Mouse (Mus musculus): ENCODE results near the gene Hydin.
"Not testable (repeated sequence)": the region's sequence is repeated elsewhere in the genome, so short reads cannot be mapped to it uniquely, and the experiment has no call there.

The Hydin gene

DNA sequence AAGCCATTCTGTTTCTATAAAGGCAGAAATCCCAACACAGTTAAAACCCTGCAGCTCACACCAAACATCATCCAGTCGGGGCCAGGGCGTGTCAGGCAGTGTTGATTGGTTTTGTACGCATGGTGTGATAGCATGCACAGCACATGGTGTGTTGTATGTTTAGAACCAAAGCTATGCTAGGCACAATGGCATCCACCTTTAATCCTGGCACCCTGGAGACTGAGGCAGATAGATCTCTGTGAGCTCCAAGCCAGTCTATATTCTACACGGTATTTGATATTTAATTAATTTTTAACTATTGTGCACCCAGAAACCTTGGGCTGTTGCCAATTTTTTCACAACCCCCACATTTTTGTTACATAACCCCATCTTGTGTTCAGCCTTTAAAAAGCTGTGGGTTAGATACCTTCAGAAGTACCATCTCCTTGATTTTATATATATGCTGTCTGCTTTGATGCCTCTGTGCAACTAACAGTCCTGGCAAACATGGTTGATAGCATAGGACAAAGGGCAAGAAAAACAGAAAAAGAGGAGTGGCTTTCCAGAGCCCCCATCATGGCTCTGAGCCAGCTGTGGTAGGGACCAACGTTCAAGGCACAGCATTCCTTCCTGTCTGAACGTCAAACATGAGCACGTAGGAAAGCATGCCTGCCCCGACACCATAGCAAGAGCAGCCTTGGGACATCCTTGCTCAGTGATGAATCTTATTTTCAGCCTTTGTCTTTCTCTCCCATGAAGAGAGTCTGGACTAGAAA is 263.4 kb downstream of the Hydin start:
- no peak for DNase-seq

DNA sequence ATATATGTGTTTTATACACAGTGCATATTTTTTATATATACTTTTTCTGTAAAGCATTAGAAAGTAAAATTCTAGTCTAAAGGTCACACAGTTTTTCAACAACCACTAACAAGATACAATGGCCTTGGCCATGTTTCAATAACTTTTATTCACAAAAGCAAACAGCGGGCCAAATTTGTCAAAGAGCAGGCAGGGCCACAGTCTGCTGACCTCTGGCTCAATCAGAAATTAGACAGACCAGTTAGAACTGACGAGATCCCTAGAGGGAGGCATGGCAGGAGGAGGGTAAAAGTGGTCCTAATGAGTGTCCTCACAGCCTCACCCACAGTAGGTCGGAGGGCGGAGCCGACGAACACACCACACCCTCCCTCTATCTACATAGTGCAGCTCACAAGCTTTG is 267.0 kb downstream of the Hydin start:
- DNase-seq: no peak

DNA sequence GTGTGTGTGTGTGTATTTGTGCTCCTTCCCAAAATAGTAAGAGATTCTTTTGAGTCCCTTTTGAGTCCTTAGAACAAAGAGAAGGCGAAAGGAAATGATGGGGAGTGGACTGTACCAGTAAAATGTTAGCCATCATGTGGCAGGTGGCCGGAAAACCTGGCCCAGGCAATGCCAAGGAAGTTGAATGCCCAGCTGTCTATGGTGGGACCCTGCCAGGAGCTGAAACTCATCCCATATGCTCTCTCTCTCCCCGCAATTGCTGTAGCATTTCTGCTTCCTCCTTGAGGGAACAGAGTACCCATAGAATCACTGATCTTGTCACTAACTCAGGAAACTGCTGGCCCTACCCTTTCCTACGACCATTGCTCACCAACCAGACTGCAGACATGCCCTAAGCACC is 271.1 kb downstream of the Hydin start:
- no peak for DNase-seq

DNA sequence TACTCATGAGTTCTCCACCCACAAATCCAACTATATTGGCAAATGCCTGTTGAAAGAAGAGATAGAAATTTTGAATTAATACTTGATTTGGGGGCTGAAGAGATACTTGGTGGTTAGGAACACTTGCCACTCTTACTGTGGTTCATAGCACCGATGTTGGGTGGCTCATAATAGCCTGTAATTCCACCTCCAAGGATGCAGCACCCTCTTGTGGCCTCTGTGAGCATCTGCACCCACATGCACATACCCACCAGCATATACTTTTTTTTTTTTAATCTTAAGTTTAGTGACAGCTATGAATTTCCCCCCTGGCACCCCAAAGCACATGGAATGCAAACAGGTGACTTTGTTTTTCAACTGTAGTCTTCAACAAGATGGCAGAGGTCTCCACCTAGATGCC is 283.6 kb downstream of the Hydin start:
- DNase-seq: no peak

DNA sequence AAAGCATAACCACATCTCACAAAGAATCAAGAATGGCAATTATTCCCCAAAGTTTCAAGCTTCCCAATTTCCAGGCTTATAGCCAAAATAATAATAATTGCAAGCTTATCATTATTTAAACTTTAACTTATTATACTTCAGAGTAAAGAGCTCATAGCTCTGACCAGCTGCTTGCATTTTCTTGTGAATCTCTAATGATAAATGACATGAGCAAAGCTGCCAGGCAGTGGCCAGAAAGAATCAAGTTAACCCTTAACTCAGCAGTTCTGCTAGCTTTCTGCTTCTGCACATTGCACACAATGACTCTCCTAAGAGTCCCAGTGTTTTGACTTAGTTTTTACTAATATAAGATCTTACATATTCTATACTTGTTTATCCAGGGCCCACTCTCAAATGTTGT is 285.3 kb downstream of the Hydin start:
- DNase-seq: not testable (repeated sequence)

DNA sequence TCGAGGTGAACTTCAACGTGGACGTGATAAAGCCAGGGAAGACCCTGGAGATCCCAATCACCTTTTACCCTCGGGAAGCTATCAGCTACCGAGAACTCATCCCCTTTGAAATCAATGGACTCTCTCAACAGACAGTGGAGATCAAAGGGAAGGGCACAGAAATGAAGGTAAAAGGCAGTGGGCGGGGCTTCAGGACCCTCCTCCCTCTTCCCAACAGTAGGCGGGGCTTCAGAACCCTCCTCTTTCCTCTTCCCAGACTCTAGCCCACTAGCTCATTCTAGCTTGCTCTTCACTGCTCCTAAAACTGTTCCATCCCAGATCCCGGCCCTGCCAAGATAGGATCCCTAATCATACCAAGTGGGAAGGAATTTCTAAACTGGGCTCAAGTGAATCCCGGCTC is 325.9 kb downstream of the Hydin start:
- no peak for DNase-seq

DNA sequence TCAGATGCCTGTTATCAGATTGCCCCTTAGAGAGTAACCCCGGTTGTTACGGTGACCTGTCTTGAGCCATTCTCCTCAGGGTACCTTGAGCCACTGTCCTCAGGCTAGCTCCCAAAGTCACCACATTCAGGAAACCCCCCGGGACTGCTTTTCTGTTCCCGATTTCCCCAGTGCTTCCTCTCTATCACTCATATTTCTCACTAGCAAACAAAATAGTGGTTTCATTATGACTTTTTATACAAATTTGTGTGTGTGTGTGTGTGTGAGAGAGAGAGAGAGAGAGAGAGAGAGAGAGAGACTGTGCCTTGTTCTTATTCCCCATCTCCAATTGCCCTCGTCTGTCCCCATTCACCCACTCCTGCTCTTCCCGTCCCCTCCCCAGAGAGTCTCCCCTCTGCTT is 327.4 kb downstream of the Hydin start:
- DNase-seq: no peak

DNA sequence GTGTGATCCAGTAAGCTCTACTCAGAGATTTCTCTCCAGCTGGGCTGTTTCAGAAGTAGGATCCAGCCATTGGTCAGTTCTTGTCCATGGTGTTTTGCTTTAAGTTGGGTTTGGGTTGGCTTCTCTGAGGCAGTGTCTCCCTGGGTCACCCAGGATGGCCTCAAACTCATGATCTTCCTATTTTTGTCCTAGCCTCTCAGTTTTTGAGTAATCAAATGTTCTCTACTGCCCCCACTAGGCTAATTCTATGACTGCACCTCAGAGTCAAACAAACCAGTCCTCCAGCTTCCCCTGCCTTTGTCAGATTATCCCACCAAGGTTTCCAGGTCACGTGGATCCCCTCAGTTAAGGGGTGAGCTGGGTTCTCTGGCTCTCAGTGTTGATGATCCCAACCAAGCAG is 337.8 kb downstream of the Hydin start:
- DNase-seq: peak in 1 of 2 experiments; percentile 13

DNA sequence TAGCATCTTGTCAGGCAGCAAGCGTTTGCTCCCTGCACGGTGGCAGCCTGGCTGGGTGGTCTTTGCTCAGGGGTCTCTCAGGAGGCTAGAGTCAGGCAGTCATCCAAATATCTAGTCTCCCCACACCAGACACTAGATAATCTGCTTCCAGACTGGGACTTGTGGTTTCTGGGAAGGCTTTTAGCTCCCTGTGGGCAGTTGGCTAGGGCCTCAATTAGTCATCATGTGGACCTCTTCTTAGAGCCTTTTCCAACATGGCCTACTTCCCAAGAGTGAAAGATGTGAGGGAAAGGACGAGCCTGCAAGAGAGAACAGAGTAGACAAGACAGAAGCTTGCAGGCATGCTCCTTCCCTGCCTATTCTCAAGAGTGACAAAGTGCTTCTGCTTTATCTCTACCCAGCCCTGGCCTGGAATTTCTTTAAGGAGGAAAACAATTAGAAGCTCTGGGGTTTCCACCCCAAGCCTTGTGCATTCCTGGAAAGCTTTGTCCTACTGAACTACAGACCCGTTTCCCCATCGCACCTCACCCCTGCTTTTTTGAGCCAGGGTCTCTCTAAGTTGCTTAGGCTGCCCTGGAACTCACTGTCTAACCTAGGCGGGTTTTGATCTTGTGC is 338.7 kb downstream of the Hydin start:
- no peak for DNase-seq

DNA sequence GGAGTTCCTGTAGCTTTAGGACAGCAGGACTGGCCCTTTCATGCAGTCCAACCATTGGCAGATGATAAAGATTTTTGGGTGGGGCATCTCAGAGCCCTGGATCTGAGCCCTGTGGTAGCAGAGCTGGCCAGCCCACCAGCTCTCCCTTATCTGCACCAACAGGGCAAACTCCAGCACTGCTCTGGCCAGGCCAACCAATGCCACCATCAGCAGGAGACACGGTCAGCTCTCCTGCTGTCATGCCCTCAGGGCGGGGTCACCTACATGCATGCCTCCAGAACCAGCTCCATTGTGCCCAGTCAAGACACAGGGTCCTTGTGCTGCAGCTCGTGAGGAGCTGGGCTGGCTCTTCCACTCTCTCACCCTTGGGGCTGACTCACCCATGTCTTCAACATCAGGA is 349.0 kb downstream of the Hydin start:
- no peak for DNase-seq

DNA sequence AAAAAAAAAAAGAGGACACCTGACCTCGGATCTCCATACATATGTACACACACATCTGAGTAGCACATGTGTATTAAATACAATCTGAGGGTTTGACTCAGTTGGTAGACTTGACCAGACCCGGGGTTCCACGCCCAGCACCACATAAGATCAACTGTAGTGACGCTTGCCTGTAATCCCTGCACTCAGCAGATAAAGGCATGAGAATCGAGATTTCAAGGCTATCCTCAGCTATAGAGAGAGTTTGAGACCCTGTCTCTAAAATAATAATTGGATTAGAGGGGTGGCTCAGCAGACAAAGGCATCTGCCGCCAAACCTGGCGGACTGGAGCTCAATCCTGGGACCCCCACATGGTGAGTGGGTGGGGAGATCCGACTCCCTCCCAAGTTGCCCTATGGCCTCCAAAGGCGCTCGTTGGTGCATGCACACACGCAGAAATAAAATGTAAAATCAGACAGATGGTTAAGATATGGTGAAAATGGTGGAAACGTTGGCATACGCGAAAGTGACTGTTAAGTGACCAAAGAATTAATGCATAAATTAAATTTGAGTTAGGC is 351.1 kb downstream of the Hydin start:
- DNase-seq: no peak

DNA sequence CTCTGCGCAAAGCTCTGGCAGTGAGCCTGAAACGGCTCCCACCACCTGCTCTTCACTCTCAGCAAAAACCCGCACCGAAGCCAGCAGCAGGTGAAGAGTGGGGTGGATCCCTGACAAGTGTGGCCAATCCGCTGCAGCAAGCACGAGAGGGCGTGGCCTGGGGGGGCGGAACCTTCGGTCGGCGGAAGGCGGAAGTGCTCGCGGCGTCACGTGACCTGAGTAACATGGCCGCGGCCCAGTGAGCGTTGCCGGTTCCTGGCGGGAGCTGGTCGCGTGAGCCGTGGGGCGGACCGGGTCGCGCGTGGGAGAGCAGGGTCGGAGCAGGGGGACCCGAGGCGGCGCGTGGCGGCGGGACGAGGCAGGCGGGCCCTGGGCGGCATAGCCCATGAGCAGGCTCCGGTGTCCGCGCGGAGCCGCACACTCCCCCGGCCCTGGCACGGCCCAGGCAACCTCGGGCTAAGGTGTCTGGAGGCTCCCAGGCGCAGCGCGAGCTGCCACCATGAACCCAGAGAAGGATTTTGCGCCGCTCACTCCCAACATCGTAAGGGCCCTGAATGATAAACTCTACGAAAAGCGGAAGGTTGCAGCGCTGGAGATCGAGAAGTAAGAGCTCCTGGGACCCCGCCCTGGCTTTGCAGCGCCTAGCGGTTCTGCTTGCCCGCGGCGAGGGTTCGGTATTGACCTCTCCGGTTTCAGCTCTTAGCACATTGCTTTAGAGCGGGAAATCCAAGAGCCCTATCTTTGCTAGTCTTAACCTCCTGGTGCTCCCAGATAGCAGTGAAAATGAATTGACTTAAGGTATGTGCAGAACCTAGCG is 351.8 kb downstream of the Hydin start, which contains the start of gene Vac14:
Gene Vac14, plus strand, starts transcription at position 195 of the 817 bp plus-strand sequence.
- DNase-seq: peak; percentile 97 to 99

DNA sequence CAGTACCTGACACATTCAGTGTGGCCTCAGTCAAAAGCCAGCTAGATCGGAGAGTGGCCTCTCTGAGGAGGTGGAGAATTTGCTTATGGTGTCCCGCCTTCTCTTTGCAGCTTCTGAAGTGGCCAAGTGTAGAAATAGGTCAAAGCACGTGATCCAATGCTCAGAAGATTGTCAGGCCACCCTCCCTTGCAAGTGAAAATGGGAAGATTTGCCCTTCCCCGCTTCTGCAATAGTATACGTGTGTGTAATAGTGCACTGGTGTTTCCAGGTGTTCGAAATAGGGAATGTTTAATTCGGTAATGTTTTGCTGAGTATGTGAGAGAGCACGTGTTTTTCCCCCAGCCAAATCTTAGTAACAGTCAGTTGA is 352.4 kb downstream of the Hydin start:
- DNase-seq: peak; percentile 28 to 36

DNA sequence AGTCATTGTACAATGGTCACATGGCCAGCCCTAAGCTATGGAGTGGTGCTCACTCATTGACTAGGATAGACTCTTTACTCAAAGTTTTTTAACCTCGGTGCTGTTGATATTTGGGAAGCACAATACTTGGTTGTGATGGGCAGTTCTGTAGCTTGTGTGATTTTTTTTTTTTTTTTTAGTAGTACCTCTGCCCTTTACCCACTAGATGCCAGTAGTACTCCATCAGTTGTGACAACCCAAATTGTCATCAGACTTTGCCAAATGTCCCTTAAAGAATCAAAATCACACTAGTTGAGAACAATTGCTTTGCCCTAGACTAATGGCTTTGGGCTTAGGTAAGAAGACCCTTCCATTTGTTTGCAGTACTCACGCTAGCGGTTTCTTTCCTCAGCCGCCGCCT is 353.1 kb downstream of the Hydin start:
- no peak for DNase-seq

DNA sequence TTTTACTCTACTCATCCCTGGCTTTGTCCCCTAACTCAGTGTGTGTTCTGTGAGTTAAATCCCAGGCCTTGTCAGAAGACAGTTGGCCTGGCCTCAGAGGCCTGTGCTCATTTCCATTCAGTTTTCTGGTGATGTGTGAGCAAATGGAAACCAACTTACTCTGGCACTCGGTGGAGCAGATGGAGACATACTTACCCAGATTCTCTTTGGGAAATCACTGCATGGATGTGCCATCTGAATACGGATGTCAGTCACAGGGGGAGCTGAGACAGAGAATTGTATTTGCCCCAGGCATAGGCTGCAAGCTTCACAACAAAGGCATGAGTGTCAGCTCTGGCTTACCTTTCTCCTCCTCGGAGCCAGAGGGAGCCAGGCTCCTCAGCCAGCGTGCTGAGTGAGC is 359.7 kb downstream of the Hydin start:
- no peak for DNase-seq

DNA sequence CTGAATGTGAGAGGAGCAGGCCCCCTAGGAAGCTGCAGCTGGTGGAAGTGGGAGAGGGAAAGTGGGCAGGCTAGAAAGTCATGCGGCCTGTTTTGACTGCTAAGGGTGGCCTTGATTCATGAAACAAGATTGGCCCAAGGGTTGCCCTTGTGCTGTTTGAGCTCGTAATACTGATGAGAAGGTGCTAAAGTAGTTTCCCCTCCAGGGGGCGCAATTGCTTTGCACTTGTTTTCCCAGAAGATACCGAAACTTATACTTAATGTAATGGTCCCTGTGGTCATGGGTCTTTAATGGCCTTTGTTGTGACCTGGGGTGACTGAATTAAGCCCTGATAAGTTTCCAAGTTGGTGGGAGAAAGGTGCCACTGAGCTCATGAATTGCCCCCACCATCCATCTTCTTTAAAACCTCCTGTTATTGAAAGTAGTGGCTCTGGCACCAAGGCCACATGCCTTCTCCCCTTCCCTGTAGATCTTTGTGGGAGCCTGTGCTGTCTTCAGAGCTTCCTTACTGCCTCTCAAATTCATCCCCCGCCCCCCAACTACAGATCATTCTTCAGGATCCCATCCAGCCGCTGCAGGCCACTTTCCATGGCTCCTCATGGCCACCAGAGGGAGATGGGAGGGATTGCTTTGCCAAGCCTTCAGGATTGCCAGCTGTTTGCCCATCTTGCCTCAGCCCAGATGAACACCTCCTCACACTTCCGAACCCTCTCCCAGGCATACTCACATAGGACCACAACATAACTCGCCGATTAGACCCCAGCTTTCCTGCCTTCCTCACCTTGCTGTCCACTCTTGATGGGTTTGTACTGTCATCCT is 362.7 kb downstream of the Hydin start:
- peak in 1 of 2 experiments; percentile 47 for DNase-seq

DNA sequence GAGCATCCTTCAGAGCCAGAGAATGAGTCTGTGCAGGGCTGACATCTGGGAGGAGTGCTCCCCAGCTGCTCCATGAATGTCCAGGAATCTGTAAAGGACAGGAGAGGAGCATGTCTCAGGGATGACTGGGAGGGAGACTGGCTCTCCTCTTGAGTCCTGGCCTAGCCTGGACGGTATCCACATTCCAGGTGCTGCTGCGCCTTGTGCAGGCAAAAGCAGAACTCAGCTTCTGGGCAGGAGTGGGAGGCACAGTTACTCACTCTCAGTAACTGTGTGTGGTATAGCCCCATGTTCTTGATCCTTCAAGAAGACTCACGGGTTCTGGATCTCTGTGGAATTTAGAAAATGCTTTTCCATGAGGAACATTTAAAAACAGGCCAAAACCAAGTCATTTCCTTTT is 363.3 kb downstream of the Hydin start:
- no peak for DNase-seq

DNA sequence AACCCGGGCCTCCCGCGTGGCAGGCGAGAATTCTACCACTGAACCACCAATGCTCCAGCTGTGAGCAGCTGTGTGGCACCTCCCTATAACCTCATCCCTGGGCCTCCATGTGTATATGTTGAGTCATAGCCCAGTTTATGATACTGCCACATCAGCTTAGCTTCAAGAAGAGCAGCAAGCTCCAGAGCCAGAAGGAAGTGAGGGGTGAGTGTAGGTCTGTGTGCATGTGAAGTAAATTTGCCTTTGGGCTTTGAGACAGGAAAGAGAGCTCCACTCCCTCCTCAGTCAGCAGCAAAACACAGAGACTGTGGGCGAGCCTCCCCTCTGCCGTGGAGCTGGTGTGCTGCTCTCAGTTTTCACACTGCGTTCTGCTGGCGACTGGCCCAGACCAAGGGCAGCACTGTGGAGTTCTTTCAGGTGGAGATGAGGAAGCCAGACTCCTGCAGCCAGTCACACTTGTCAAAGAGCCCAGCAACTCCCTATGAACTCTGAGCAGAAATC is 363.8 kb downstream of the Hydin start:
- peak in 1 of 2 experiments; percentile 43 for DNase-seq

DNA sequence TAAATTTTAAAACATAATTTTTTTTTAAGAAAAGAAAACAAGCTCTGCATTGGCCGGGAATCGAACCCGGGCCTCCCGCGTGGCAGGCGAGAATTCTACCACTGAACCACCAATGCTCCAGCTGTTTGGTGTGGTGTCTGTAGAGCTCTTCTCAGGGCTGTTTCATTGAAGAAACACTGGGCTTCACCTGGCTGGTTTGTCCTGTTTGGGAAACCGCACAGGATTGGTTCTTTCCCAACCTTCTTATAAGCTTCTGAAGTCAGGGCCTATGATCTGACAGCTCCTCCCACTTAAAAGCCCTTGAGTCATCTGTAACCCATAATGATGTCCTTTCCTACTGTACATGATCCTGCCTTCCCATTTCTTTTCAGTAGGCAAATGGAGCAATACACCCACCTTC is 364.4 kb downstream of the Hydin start:
- no peak for DNase-seq

DNA sequence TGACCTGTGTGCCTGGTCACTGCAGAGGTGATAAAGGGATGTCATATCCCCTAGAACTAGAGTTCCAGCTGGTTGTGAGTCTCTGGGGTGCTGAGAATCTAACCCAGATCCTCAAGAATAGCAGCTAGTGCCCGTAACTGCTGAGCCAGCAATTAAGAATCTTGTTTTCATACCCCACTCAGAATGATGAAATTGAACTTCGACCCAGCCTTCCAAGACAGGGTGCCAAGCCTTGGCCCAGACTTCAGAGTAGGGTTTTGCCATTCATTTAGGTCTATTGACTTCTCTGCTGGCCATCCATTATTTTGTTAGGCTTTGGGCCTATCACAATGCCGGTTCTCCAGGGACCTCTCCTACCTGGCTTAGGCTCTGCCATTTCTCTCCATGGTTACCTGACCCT is 367.0 kb downstream of the Hydin start:
- DNase-seq: no peak

DNA sequence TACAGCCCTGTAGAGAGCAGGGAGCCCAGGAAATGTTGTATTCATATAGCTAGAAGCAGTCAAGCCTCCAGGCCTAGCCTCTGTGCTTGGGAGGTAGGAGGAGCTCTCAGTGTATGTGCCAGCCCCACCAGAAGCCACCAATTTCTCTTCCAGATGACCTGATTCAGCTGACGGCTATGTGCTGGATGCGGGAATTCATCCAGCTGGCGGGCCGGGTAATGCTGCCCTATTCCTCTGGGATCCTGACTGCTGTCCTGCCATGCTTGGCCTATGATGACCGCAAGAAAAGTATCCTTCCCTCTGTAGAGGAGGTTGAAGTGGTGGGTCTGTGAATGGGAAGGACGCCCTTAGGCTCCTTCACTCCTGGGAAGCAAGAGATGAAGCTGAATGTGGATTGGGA is 369.4 kb downstream of the Hydin start:
- no peak for DNase-seq

DNA sequence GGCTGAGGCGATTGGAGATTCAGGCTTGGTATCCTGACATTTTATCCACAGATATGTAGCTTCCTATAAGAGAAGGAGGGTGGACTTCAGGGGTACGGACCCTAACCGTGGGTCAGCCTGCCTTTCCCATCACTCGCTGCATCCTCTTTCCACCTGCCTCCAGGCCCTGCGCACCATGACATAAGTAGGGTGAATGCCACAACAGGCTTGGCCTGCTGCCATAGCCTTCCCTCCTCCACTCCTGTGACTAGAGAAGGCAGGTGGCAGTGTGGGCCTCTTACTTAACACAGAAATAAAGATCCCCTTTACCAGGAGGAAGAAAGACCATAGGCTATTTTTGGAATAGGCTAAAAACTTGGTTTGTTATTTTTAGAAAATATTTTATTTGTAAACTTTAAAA is 375.6 kb downstream of the Hydin start:
- DNase-seq: no peak

Data from lung, adult 18-20 months (tissue).